Mouse (Mus musculus) cerebellum, adult 8-10 months (tissue): Measurements from ENCODE around the gene Rfx7.
"Not testable (repeated sequence)": the region's sequence is repeated elsewhere in the genome, so short reads cannot be mapped to it uniquely, and the experiment has no call there.

ENCODE experiments used
- DNase-seq: peaks from one replicate; pipeline ENCODE4 v3.0.0; 2022

Gene Rfx7

GRCm38 (mm10) chr9:72558780-72559179, 26.7 kb downstream of the Rfx7 start:
- no peak for DNase-seq

DNA sequence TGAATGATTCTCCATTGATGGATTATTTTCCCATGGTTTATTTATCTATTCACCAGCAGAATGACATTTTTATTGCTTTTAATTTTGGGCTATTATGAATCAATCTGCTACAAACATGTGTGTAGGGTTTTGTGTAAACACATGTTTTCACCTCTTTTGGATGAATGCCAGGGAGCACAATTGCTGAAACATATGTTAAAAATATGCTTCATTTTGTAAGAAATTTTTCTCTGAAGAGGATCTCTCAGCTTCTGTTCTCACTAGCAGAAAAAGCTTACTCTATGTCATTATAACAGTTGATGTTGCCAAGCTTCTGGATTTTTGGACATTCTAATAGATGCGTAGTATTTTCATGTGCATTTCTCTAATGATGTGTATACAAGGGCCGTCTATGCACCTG, 28.3 kb downstream of the Rfx7 start:
- no peak for DNase-seq

GRCm38 (mm10) chr9:72563277-72563676, 31.2 kb downstream of the Rfx7 start:
- no peak for DNase-seq

DNA sequence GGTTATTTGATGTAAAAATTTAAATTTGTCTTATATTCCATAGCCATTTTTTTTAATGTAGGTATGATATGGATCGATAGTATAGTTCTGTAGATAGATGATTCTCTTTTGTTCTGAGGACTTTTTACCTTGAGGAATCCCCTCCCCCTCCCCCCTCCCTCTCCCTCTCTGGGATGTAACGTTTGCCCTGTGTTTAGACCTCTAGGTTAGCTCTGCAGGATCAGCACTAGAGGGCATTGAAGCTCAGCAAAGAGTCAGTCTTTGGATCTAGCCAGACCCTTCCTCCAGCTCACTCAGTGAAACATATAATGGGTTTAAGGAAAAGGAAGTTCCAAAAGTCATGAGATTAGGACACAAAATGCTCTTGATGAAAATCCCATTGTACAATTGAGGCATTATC, 35.1 kb downstream of the Rfx7 start:
- no peak for DNase-seq

DNA sequence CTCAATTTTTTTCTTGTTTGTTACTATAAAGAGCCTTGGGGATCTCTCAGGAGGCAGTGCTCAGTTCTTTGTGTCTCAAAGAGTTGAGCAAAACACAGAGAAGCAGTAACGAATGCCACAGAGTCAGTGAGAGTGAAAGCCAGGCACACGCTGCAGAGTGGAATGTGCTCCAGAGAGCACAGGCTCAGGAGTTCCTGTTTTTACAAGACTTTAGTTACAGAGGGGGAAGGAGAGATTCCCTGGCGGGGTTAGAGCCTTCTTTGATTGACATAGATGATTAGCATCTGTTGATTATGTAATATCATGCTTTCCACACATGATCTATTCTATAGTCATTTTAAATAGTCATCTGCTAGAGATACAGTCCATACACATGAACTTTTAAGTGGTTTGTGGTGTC, 48.2 kb downstream of the Rfx7 start:
- no peak for DNase-seq

DNA sequence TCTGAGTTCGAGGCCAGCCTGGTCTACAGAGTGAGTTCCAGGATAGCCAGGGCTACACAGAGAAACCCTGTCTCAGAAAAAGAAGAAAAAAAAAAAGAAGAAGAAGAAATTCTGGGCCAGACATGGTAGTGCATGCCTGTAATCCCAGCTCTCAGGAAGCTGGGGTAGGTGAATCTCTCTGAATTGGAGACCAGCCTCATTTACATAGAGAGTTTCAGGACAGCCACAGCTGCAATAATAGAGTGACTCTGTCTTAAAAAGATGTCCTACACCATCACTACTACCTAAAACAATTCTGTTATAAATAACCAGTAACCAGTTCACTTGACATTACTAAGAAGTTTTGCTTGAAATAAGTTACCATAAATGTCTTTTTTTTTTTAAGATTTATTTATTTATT, 58.8 kb downstream of the Rfx7 start:
- no peak for DNase-seq

- DNase-seq, result no peak
Observed at GRCm38 (mm10) chr9:72592016-72592415, 60.0 kb downstream of the Rfx7 start.

GRCm38 (mm10) chr9:72594656-72595055, 62.6 kb downstream of the Rfx7 start:
- DNase-seq, result not testable (repeated sequence)

GRCm38 (mm10) chr9:72600142-72600541, 68.1 kb downstream of the Rfx7 start:
- DNase-seq, result no peak

GRCm38 (mm10) chr9:72609771-72610170, 77.7 kb downstream of the Rfx7 start:
- no peak for DNase-seq

GRCm38 (mm10) chr9:72613884-72614283, 81.8 kb downstream of the Rfx7 start:
- DNase-seq, result no peak

- DNase-seq, result no peak
Observed at GRCm38 (mm10) chr9:72614786-72615480, 82.9 kb downstream of the Rfx7 start.

DNA sequence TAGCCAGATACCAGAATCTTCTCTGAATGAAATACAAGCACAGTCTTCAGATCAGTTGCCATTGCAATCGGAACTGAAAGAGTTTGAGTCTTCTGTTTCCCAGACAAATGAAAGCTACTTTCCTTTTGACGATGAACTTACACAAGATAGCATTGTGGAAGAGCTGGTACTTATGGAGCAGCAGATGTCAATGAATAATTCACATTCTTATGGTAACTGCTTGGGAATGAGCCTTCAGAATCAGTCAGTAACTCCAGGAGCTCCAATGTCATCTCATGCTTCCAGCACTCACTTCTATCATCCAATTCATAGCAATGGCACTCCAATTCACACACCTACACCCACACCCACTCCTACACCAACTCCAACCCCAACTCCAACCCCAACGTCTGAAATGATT, 86.0 kb downstream of the Rfx7 start:
- no peak for DNase-seq

DNA sequence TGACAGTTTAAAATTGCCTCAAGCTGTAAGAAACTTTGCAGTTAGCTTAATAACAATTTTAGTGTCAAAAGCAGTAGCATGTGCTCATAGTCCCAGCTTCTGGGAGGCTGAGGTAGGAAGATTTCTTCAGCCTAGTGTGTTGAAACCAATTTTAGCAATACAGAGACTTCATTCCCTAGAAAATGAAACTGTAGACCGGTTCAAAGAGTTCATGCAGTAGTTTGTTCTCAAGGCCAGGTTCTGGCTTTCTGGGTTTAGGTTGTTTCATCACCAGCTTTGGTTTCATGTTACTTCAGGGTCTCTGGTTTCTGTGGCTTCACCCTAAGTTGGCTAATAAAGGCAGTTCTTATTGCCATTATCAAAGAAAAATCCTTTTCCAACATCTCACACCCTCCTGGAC, 91.6 kb downstream of the Rfx7 start:
- no peak for DNase-seq

DNA sequence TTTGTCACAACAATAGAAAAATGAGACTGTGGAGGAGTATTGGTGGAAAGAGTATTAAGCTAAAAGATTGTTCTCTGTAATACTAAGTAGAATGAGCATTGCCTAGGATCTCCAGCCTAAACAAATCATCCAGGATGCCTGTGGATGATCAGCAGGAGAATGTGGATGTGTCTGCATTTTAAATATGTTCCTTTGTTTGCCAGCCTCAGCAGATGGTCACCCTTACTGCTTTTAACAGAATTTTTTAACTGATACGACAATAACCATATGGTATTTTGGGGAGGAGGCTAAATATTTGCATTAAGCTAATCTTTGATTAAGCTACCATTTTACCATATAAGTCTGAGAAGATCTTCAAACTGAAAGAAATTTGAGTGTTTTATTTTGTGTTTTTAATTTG, 95.6 kb downstream of the Rfx7 start:
- DNase-seq, result no peak

GRCm38 (mm10) chr9:72628591-72628990, 96.6 kb downstream of the Rfx7 start:
- no peak for DNase-seq

GRCm38 (mm10) chr9:72632198-72632597, 100.2 kb downstream of the Rfx7 start:
- no peak for DNase-seq

GRCm38 (mm10) chr9:72635134-72635533, 103.1 kb downstream of the Rfx7 start:
- no peak for DNase-seq

- DNase-seq, result no peak
Observed at GRCm38 (mm10) chr9:72636547-72636946, 104.5 kb downstream of the Rfx7 start.

GRCm38 (mm10) chr9:72637243-72637642, 105.2 kb downstream of the Rfx7 start:
- DNase-seq, result no peak

GRCm38 (mm10) chr9:72638951-72639842, 107.2 kb downstream of the Rfx7 start:
- DNase-seq, result no peak

- peak; percentile 75 for DNase-seq
Observed at GRCm38 (mm10) chr9:72639843-72640621, 108.0 kb downstream of the Rfx7 start.

DNA sequence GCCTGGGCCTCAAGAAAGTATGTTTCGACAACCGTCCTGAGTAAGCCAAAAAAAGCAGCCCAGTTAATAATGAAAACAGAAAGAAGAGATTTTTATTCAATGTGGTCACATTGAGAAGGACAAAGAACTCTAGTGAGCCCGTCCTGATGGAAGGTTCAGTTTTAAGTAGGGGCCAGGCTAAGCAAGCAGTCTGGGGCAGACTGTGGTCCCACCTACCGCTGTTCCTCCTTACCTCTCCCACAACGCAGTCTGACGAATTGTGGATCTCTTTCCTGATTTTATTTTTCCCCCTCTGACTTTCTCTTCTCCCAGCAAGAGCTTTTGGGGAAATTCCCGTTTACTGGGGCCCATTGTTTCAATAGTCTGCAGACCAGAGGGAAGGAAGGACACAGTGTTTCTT, 108.6 kb downstream of the Rfx7 start:
- no peak for DNase-seq
